Mouse (Mus musculus): Measurements from ENCODE around the gene Myom1. TPM values are rescaled to one million over a fixed set of nuclear protein-coding genes. Genes with fewer than 3 reads are reported as not detected.

Gene Myom1
- polyA plus RNA-seq, 1 experiment from 2014 or later, result 20.0 TPM

GRCm38 (mm10) chr17:71096557-71097208, 94.2 kb downstream of the Myom1 start:
- H3K9ac ChIP-seq (replicated peaks; ENCODE audit: low read depth, low read length), result no peak overlapping the region
- no peaks in the 10 kb centered on the region for H3K36me3 ChIP-seq (ENCODE audit: control insufficient read depth, insufficient read depth, low read length)
- H3K4me3 ChIP-seq (ENCODE audit: low read depth, low read length), result no peak overlapping the region
- no peak for ATAC-seq (ENCODE audit: insufficient number of reproducible peaks, insufficient read depth, low FRiP score, low read depth)
- no peaks in the 10 kb centered on the region for H3K4me1 ChIP-seq (ENCODE audit: control insufficient read depth, insufficient read depth, low read length)
- 78% methylated on average over 8 of the region's 8 CpGs for WGBS
- H3K27ac ChIP-seq (ENCODE audit: low read length), result no peak overlapping the region
- H3K4me2 ChIP-seq (replicated peaks; ENCODE audit: low read depth, low read length), result no peak overlapping the region
- no peaks in the 10 kb centered on the region for H3K9me3 ChIP-seq (ENCODE audit: control insufficient read depth, low read depth, low read length)
- H3K27me3 ChIP-seq (ENCODE audit: control insufficient read depth, insufficient read depth, low read length), result no peaks in the 10 kb centered on the region

DNA sequence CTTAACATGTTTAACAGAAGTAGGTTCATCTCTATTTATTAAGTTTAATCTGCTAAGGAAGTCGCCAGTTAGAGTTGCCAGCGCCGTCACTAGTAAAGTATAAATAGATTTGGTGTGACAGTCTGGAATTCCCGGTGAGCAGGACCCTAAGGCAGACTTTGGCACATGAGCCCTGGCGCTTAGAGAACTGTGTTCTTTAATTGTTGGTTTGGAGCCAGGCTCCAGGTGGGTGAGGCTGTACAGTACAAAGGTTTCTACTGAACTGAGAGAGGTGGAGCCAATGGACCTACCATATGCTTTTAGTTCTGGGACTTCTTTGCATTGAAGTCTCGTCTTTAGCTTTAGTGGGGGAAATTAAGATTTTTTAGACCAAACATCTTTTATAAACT, 94.8 kb downstream of the Myom1 start:
- Histone ChIP-seq H3K4me3 (ENCODE audit: low read depth, low read length) (no peak overlapping the region), H3K4me2 (replicated peaks; ENCODE audit: low read depth, low read length) (no peak overlapping the region), H3K9me3 (ENCODE audit: control insufficient read depth, low read depth, low read length) (no peaks in the 10 kb centered on the region), H3K4me1 (ENCODE audit: control insufficient read depth, insufficient read depth, low read length) (no peaks in the 10 kb centered on the region), H3K27me3 (ENCODE audit: control insufficient read depth, insufficient read depth, low read length) (no peaks in the 10 kb centered on the region), H3K36me3 (ENCODE audit: control insufficient read depth, insufficient read depth, low read length) (no peaks in the 10 kb centered on the region), H3K27ac (ENCODE audit: low read length) (no peak overlapping the region), H3K9ac (replicated peaks; ENCODE audit: low read depth, low read length) (no peak overlapping the region)
- 74% methylated on average over 6 of the region's 6 CpGs for WGBS
- no peak for ATAC-seq (ENCODE audit: insufficient number of reproducible peaks, insufficient read depth, low FRiP score, low read depth)

DNA sequence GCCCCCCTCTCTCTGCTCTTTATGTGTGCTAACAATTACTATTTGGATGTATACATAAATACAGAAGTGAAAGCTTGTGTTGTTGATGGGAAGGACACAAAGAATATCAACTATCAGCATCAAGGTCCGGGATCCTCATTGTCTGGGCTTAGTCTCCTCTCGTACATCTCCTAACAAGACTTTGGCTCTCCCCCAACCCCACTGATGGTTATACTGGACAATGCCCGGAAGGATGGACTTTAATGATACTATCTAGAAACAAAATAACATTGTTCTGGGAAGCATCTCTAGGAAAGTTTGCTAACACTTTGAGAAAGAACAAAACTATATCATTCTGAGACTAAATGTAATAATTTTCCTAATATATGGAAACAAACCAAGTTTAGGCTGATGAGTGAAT, 96.2 kb downstream of the Myom1 start:
- Histone ChIP-seq H3K4me1 (ENCODE audit: control insufficient read depth, insufficient read depth, low read length) (peaks cover 8% of the 10 kb centered on the region; the same call in 1 of the 2 replicates), H3K36me3 (ENCODE audit: control insufficient read depth, insufficient read depth, low read length) (no peaks in the 10 kb centered on the region), H3K27me3 (ENCODE audit: control insufficient read depth, insufficient read depth, low read length) (no peaks in the 10 kb centered on the region), H3K9me3 (ENCODE audit: control insufficient read depth, low read depth, low read length) (no peaks in the 10 kb centered on the region), H3K4me3 (ENCODE audit: low read depth, low read length) (no peak overlapping the region), H3K4me2 (replicated peaks; ENCODE audit: low read depth, low read length) (no peak overlapping the region), H3K27ac (ENCODE audit: low read length) (no peak overlapping the region), H3K9ac (replicated peaks; ENCODE audit: low read depth, low read length) (no peak overlapping the region)
- no peak for ATAC-seq (ENCODE audit: insufficient number of reproducible peaks, insufficient read depth, low FRiP score, low read depth)
- 91% methylated on average over 3 of the region's 3 CpGs for WGBS

DNA sequence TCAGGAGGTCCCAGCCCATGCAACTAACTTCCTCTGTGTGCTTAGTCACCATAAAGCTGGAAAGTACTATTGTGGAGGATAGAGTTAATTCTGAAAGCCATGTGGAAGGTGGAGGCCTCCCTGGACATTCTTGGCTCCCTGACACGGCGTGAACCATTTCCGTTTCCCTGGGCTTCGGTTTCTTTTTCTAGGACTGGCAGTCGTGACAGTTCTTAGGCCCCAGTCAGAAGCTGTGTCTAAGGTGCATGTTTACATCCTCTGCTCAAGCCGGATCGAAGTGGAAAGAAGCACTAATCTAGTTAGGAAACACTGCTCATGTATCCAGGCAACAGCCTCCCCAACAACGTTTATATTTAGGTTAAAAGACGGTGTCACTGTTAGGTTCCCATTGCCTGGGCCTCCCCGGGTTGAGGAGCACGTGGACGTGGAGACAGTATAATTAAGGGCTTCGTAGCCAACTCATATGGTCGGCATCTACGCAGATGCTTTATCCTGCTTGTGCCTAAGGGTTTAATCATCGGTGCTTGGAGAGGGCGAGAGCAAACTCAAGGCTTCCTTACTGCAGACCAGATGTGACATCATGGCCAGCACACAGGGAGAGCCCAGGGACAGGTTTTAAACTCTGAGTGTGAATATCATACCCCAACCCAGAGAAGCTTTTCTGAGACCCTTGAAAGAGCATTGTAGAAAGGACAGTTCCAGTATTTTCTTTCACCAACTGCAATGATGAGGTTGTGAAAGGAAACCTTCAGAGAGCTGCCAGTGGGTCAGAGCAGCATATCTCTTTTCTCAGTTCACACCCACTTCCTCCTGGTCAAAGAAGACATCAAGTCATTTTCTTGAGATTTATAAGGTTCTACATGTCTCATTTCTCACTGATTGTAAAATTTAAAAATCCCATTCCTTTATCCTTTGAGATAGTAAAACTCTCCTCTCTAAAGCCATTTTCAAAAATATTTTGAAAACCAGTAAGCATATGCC, 100.4 kb downstream of the Myom1 start:
- ATAC-seq (ENCODE audit: insufficient number of reproducible peaks, insufficient read depth, low FRiP score, low read depth), result no peak
- Histone ChIP-seq H3K9ac (replicated peaks; ENCODE audit: low read depth, low read length) (no peak overlapping the region), H3K4me3 (ENCODE audit: low read depth, low read length) (no peak overlapping the region), H3K27me3 (ENCODE audit: control insufficient read depth, insufficient read depth, low read length) (no peaks in the 10 kb centered on the region), H3K9me3 (ENCODE audit: control insufficient read depth, low read depth, low read length) (no peaks in the 10 kb centered on the region), H3K36me3 (ENCODE audit: control insufficient read depth, insufficient read depth, low read length) (no peaks in the 10 kb centered on the region), H3K4me1 (ENCODE audit: control insufficient read depth, insufficient read depth, low read length) (peaks cover 8% of the 10 kb centered on the region; the same call in 1 of the 2 replicates), H3K4me2 (replicated peaks; ENCODE audit: low read depth, low read length) (no peak overlapping the region), H3K27ac (ENCODE audit: low read length) (no peak overlapping the region; the same call in 1 of the 2 replicates)
- WGBS, result 27% methylated on average over 17 of the region's 17 CpGs

DNA sequence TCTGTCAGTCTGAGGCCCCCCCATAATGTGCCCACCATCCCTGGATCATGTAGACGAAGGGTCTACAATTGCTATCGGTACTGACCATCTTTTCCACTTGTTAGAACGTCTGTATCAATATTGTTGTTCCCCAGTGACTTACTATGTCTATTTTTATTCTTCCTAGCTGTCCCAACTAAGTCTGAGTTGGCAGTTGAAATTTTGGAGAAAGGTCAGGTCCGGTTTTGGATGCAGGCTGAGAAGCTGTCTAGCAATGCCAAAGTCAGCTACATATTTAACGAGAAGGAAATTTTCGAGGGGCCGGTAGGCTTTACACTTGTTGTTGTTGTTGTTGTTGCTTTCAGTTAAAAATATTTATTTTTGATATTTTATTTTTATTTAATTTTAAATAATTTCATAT, 102.9 kb downstream of the Myom1 start:
- WGBS, result 94% methylated on average over 7 of the region's 7 CpGs
- no peaks in the 10 kb centered on the region for H3K36me3 ChIP-seq (ENCODE audit: control insufficient read depth, insufficient read depth, low read length)
- no peak overlapping the region for H3K9ac ChIP-seq (replicated peaks; ENCODE audit: low read depth, low read length)
- H3K4me1 ChIP-seq (ENCODE audit: control insufficient read depth, insufficient read depth, low read length), result peaks cover 8% of the 10 kb centered on the region; the same call in 1 of the 2 replicates
- H3K4me2 ChIP-seq (replicated peaks; ENCODE audit: low read depth, low read length), result no peak overlapping the region
- no peaks in the 10 kb centered on the region for H3K27me3 ChIP-seq (ENCODE audit: control insufficient read depth, insufficient read depth, low read length)
- no peak overlapping the region for H3K4me3 ChIP-seq (ENCODE audit: low read depth, low read length)
- H3K9me3 ChIP-seq (ENCODE audit: control insufficient read depth, low read depth, low read length), result no peaks in the 10 kb centered on the region
- no peak overlapping the region for H3K27ac ChIP-seq (ENCODE audit: low read length)
- no peak for ATAC-seq (ENCODE audit: insufficient number of reproducible peaks, insufficient read depth, low FRiP score, low read depth)

GRCm38 (mm10) chr17:71106250-71106649, 103.8 kb downstream of the Myom1 start:
- no peak overlapping the region for H3K4me2 ChIP-seq (replicated peaks; ENCODE audit: low read depth, low read length)

DNA sequence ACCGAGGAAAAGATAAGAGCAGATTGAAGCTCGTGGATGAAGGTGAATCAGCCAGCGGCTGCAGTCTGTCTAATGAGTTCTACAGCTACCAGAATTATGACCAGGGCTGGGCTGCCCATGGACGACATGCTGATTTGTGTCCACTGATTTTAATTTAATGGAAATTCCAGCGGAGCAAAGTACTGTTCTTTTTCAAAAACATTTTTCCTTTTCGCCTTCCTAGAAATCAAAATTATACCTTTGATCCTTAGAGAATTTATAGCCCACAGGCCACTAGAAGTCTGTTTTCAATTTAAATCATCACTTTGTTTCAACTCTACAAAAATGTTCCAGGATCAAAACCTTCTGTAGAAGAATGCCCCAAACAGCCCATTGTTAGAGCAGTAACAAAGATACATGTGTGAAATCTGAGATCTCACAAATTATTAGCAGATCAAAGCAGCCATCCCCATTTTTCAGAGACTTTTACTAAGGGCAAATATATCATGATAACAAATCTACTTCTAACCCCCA, 108.4 kb downstream of the Myom1 start:
- Histone ChIP-seq H3K4me1 (ENCODE audit: control insufficient read depth, insufficient read depth, low read length) (no peaks in the 10 kb centered on the region), H3K4me3 (ENCODE audit: low read depth, low read length) (no peak overlapping the region), H3K27ac (ENCODE audit: low read length) (no peak overlapping the region), H3K36me3 (ENCODE audit: control insufficient read depth, insufficient read depth, low read length) (no peaks in the 10 kb centered on the region), H3K9ac (replicated peaks; ENCODE audit: low read depth, low read length) (no peak overlapping the region), H3K4me2 (replicated peaks; ENCODE audit: low read depth, low read length) (no peak overlapping the region), H3K27me3 (ENCODE audit: control insufficient read depth, insufficient read depth, low read length) (no peaks in the 10 kb centered on the region), H3K9me3 (ENCODE audit: control insufficient read depth, low read depth, low read length) (no peaks in the 10 kb centered on the region)
- ATAC-seq (ENCODE audit: insufficient number of reproducible peaks, insufficient read depth, low FRiP score, low read depth), result no peak
- WGBS, result 70% methylated on average over 6 of the region's 6 CpGs

More at GRCm38 (mm10) chr17:71106250-71106649, 103.8 kb downstream of the Myom1 start:
- H3K36me3 ChIP-seq (ENCODE audit: control insufficient read depth, insufficient read depth, low read length), result no peaks in the 10 kb centered on the region
- no peaks in the 10 kb centered on the region for H3K27me3 ChIP-seq (ENCODE audit: control insufficient read depth, insufficient read depth, low read length)
- no peak overlapping the region for H3K4me3 ChIP-seq (ENCODE audit: low read depth, low read length)
- 83% methylated on average over 8 of the region's 8 CpGs for WGBS
- no peak for ATAC-seq (ENCODE audit: insufficient number of reproducible peaks, insufficient read depth, low FRiP score, low read depth)
- H3K9ac ChIP-seq (replicated peaks; ENCODE audit: low read depth, low read length), result no peak overlapping the region
- no peaks in the 10 kb centered on the region for H3K9me3 ChIP-seq (ENCODE audit: control insufficient read depth, low read depth, low read length)
- no peak overlapping the region for H3K27ac ChIP-seq (ENCODE audit: low read length)
- peaks cover 8% of the 10 kb centered on the region; the same call in 1 of the 2 replicates for H3K4me1 ChIP-seq (ENCODE audit: control insufficient read depth, insufficient read depth, low read length)

- Histone ChIP-seq H3K36me3 (ENCODE audit: control insufficient read depth, insufficient read depth, low read length) (no peaks in the 10 kb centered on the region), H3K9me3 (ENCODE audit: control insufficient read depth, low read depth, low read length) (no peaks in the 10 kb centered on the region), H3K27me3 (ENCODE audit: control insufficient read depth, insufficient read depth, low read length) (no peaks in the 10 kb centered on the region), H3K9ac (replicated peaks; ENCODE audit: low read depth, low read length) (no peak overlapping the region), H3K27ac (ENCODE audit: low read length) (no peak overlapping the region), H3K4me2 (replicated peaks; ENCODE audit: low read depth, low read length) (no peak overlapping the region), H3K4me3 (ENCODE audit: low read depth, low read length) (no peak overlapping the region), H3K4me1 (ENCODE audit: control insufficient read depth, insufficient read depth, low read length) (no peaks in the 10 kb centered on the region)
- 75% methylated on average over 3 of the region's 3 CpGs for WGBS
- no peak for ATAC-seq (ENCODE audit: insufficient number of reproducible peaks, insufficient read depth, low FRiP score, low read depth)
Observed at GRCm38 (mm10) chr17:71112689-71113088, 110.3 kb downstream of the Myom1 start.
